Mouse (Mus musculus) v-Abl transformed pro-B cells (cell line): Measurements from ENCODE around the gene Mettl21c.
"Not testable (repeated sequence)": the region's sequence is repeated elsewhere in the genome, so short reads cannot be mapped to it uniquely, and the experiment has no call there.

Source experiments
- in situ Hi-C, 2 experiments: fragments of 400-800 bp; cut with MboI; formaldehyde crosslinking; loops; one replicate each; pipeline ENCODE4 v1.15.1; 2025; ENCODE audit not compliant: unreplicated experiment in 2 of 2

Mettl21c gene

GRCm38 (mm10) chr1:44019934-44020333 lies at the start of gene Mettl21c:
Gene Mettl21c, minus strand, starts transcription at chr1:44020034.
- in situ Hi-C loops: no loop called here

- in situ Hi-C loops: loop anchor here (5.0 to 25.0 kb wide), 10 partner anchors 98 to 1202 kb away; partner anchors contain the start of gene Mrps9 (in 1 of the 2)
Observed at GRCm38 (mm10) chr1:44064625-44065024, 44.8 kb upstream of the Mettl21c start.

- in situ Hi-C loops: loop anchor here (5.0 to 25.0 kb wide), 9 partner anchors 99 to 1201 kb away; partner anchors contain the start of gene Mrps9 (in 1 of the 2)
Observed at GRCm38 (mm10) chr1:44063439-44063838, 43.6 kb upstream of the Mettl21c start.

- in situ Hi-C loops: loop anchor here (5.0 to 25.0 kb wide), 9 partner anchors 100 to 1200 kb away; partner anchors contain the start of gene Mrps9 (in 1 of the 2)
Observed at GRCm38 (mm10) chr1:44061836-44062235, 42.0 kb upstream of the Mettl21c start, which contains the start of gene Gm8251. Gene Gm8251, minus strand, starts transcription at chr1:44061936.

- in situ Hi-C loops: loop anchor here (10.0 to 25.0 kb wide), 6 partner anchors 104 to 1196 kb away; partner anchors contain the start of gene Mrps9 (in 1 of the 2)
Observed at GRCm38 (mm10) chr1:44057805-44058204, 38.0 kb upstream of the Mettl21c start.

GRCm38 (mm10) chr1:44046556-44046955 lies 26.7 kb upstream of the Mettl21c start:
- in situ Hi-C loops: no loop called here

GRCm38 (mm10) chr1:44045689-44046088 lies 25.9 kb upstream of the Mettl21c start:
- in situ Hi-C loops: not testable (repeated sequence)

- in situ Hi-C loops: no loop called here
Observed at GRCm38 (mm10) chr1:44042555-44042915, 22.7 kb upstream of the Mettl21c start.

- in situ Hi-C loops: no loop called here
Observed at GRCm38 (mm10) chr1:44041797-44042554, 22.1 kb upstream of the Mettl21c start.

- in situ Hi-C loops: no loop called here
Observed at GRCm38 (mm10) chr1:44032948-44033347, 13.1 kb upstream of the Mettl21c start.

GRCm38 (mm10) chr1:44032213-44032612 lies 12.4 kb upstream of the Mettl21c start:
- in situ Hi-C loops: no loop called here

GRCm38 (mm10) chr1:44027651-44028050 lies 7.8 kb upstream of the Mettl21c start:
- in situ Hi-C loops: no loop called here

- in situ Hi-C loops: no loop called here
Observed at GRCm38 (mm10) chr1:44022656-44023055, 2.8 kb upstream of the Mettl21c start.

- in situ Hi-C loops: no loop called here
Observed at GRCm38 (mm10) chr1:44015556-44015955, 4.3 kb downstream of the Mettl21c start.

GRCm38 (mm10) chr1:44004513-44004912 lies 15.3 kb downstream of the Mettl21c start:
- in situ Hi-C loops: no loop called here

- in situ Hi-C loops: loop anchor here in 1 of 2 experiments (5.0 kb wide), 1 partner anchor 35 kb away; no protein-coding TSS in a partner anchor
Observed at GRCm38 (mm10) chr1:43996914-43997589, 22.8 kb downstream of the Mettl21c start.

- in situ Hi-C loops: no loop called here
Observed at GRCm38 (mm10) chr1:43971089-43971488, 48.7 kb downstream of the Mettl21c start.

- in situ Hi-C loops: no loop called here
Observed at GRCm38 (mm10) chr1:43969361-43969760, 50.5 kb downstream of the Mettl21c start.

GRCm38 (mm10) chr1:43966756-43967155 lies 53.1 kb downstream of the Mettl21c start:
- in situ Hi-C loops: no loop called here

- in situ Hi-C loops: loop anchor here in 1 of 2 experiments (5.0 kb wide), 1 partner anchor 33 kb away; no protein-coding TSS in a partner anchor
Observed at GRCm38 (mm10) chr1:43964381-43964780, 55.5 kb downstream of the Mettl21c start.
